Mouse (Mus musculus): ENCODE measurements around the gene Runx3.

Gene Runx3

DNA sequence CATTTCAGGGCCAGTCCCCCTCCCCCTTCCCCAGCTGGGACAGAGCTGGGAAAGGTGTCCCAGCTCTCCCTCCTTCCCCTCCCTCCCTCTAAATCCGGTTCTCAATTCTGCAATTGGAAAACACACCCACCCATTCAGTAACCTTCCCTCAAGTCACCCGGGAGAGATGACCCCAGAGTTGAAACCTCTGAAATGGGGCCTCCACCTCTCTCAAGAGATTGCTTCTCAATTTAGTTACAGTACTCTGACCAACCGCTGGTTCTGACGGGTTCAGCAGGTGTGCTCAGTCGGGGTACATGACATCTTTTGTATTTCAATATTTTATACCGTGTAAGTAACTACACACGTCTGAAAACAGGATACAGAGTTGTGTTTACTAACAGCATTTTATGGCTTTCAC is 28.2 kb downstream of the Runx3 start:
- no peak for DNase-seq (ENCODE audit: extremely low read depth, low read depth, low spot score)

DNA sequence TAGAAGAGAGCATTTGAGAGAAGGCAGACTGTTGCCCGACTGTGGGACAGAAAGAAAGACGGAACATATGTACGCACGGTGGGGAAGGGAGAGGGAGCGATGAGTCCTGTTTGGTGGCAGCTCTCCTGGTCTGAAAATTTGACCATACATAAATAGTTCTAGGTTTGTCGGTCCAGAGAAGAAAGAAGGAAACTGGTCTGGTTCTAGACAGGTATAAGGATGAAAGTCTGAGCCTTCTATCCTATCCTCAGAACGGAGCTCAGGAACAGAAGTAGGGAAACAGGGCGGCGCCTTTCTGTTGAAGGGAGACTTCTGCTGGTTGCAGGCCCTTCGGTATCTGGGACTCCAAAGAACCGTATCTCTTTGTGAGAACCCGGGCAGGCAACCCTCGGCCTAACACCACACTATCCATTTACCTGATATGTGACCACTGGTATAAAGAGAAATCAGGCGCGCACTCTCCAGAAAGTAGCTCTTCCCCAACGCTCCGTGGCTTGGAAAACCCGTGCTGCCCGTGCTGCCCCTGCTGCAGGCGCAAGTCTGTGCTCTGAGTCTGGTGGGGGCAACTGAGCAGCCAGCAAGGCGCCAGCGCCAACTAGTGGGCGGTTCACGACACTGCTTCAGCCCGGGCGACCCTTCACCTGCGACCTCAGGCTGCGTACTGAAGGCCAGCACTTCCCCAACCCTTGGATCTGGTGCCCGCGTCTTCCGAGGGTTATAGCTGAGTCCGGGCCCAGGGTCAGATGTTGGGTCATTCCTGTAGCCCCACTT is 29.8 kb downstream of the Runx3 start:
- DNase-seq (ENCODE audit: extremely low read depth, low read depth, low spot score) = no peak

DNA sequence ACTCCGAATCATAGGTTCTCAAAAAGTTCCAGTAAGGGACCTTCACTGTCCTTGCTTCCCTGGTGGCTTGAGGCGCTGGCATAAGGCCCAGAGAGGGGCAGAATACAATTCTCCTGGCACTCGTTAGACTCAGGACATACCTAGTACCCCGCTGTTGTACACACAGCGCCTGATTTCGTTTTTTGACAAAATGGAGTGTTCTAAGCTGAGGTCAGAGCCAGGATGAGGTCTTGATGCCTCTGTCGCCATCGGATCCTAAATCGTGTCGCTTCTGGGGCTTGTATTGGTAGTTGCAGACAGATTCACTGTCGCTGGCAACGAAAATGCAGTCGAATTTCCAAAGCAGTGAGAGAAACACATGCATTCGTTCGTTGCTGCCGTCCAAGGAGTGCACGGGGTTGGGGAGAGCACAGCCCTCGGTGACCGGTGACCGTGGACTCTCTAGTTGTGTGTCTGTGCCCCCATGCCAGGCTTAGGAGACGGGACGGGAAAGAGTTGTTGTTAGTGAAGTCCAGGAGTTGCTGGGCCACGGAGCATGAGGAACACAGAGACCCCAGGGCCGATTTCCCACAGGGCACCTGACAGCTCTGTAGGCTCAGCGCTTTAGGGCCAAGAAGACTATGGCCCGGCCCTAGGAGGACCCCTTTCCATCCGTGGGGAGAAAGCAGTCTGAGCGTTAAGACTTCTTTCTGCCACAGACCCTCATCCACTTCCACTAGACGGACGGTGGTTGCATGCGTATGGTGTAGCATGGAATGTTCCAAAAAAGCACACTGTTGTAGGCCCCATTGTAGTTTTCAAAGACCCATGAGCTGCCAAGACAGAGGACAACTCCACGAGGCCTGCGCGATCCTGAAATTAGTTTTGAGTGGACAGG is 30.9 kb downstream of the Runx3 start:
- DNase-seq (ENCODE audit: extremely low read depth, low read depth, low spot score) = no peak

- DNase-seq (ENCODE audit: extremely low read depth, low read depth, low spot score) = no peak
Measured at GRCm38 (mm10) chr4:135151988-135152594, 31.6 kb downstream of the Runx3 start.

DNA sequence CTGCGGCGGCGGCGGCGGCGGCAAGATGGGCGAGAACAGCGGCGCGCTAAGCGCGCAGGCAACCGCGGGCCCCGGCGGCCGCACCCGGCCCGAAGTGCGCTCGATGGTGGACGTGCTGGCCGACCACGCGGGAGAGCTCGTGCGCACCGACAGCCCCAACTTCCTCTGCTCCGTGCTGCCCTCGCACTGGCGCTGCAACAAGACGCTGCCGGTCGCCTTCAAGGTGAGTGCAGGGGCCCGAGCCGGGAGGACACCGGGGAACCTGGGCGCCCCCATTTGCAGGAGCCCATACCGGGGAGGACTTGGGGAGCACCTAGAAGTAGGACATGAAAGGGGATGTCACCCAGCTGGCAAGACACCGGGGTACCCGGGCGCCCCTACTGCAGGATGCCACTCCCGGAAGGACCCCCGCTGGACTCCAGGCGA is 32.4 kb downstream of the Runx3 start:
- DNase-seq (ENCODE audit: extremely low read depth, low read depth, low spot score) = no peak

DNA sequence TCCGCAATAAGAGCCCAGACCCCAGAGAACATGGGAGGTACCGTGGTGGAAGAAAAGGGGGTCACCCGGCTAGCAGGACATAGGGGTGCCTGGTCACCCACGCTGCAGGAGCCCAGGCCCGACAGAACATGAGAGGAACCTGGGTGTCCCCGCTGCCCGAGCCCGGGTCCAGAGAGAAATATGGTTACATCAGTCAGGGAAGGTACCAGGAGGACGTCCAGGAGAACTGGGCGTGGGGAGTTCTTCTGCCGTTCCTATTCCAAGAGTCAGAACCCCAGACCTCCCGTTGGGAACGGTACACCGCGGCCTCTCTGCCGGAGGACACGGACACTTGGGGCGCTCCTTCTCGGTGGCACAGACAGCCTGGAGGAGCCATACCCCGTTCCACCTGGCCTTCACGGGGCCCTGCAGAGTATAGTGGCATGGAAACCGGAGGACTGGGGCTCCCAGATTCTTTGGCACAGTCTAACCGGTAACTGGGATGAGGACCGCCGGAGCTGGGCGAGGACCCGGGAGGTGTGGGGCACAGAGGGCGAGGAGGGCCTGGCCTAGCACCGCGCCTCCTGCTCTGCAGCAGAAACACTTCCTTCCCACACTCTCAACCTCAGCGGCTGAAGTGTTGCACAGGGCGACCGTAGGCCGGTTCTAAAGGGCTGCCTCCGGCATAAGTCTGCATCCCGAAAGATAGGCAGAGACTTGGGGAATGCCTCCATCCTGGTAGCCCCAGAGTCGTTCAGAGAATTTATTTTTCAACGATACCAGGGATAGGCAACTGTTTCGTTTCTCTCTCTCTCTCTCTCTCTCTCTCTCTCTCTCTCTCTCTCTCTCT is 33.0 kb downstream of the Runx3 start:
- no peak for DNase-seq (ENCODE audit: extremely low read depth, low read depth, low spot score)

GRCm38 (mm10) chr4:135154089-135154949 is 33.9 kb downstream of the Runx3 start:
- no peak for DNase-seq (ENCODE audit: extremely low read depth, low read depth, low spot score)

DNA sequence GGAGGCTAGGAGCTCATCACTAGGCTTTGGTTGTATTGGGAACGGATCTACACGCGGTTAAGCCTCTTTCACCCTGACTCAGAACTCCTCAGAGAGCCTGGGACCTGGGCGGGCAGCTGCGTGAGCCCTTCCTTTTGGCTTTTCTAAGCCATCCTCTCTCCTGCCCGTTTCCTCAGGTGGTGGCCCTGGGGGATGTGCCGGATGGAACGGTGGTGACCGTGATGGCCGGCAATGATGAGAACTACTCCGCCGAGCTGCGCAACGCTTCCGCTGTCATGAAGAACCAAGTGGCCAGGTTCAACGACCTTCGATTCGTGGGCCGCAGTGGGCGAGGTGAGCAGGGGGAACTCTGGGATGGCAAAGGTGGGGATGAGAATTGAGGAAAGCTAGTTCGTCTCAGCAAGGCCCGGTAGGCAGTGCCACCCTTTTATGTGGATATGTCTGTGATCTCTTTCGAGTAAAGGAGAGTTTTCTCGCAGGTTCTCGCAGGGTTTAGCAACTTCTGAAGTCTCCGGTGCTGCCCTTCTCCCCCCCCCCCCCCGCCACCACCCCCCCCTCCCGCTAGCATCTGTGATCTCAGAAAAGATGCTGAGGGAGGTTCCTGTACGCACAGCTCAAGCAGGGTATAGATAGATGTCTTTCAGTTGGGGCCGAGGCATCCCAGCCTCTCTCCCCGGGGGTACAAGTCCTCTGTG is 34.8 kb downstream of the Runx3 start:
- no peak for DNase-seq (ENCODE audit: extremely low read depth, low read depth, low spot score)

- DNase-seq (ENCODE audit: extremely low read depth, low read depth, low spot score) = no peak
Measured at GRCm38 (mm10) chr4:135155805-135156469, 35.5 kb downstream of the Runx3 start.

DNA sequence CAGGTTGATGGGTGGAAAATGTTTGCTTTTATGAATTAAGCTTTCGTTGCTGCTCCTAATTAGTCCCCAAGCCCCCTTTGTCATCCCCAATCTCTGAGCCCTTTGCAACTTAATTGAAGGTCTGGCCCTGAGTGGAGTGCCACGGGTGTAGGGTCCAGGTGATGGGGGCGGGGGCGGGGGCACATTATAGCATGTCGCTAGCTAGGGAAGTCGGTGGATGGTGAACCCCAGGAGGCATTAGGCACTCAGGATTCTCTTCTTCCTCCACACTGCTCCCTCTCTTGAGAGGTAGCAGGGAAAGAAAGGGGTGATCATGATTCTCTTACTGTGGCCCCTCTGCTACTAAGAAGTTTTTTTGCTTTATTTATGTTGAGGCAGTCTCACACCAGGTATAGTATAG is 36.1 kb downstream of the Runx3 start:
- DNase-seq (ENCODE audit: extremely low read depth, low read depth, low spot score) = no peak

DNA sequence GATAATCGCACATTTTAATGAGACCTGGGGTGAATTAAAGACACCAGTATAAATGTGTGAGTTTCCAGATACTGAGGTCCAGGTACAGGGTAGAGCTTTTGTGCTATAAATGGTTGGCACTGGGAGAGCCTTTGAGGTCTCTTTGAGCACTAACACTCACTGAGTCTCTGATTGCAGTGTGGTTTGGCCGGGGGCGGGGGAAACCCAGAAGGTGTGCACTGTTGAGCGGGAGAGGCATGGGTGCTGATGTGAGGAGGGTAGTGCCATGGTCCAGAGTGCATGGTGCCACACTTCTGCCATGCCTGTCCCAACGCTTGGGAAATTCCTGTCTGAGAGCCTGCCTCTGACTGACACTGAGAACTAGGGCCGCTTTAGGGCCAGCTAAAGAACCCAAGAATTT is 36.9 kb downstream of the Runx3 start:
- no peak for DNase-seq (ENCODE audit: extremely low read depth, low read depth, low spot score)

DNA sequence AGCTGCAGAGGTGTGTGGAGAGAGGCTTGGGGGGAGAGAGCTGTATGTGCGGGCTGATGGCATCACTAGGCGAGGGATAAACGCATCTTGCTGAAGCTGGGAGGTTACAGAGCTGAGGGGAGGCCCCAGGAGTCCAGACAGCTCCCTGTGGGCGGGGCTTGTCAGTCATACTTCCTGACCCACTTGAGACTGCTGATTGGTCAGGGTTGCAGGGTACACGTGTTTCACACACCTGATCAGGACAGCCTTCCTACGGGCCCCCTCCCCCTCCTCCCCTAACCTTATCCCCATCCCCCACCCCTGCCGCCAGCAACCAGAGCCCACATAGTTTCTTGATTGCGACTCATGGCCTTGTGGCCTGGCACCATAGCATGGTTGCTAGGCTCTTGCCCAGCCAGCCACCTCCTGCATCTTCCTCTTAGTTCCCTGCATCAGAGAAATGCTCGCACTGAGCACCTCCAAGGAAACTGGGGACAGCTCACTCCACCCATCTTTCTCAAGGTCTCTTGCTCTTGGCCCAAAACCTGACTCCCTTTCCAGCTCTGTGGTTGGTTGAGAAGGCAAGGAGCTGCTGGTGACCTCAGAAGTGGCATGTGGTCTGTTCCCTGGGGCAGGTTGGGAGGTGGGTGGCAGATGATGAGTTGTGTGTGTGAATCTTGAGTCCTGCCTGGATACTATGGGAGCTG is 38.4 kb downstream of the Runx3 start:
- no peak for DNase-seq (ENCODE audit: extremely low read depth, low read depth, low spot score)

DNA sequence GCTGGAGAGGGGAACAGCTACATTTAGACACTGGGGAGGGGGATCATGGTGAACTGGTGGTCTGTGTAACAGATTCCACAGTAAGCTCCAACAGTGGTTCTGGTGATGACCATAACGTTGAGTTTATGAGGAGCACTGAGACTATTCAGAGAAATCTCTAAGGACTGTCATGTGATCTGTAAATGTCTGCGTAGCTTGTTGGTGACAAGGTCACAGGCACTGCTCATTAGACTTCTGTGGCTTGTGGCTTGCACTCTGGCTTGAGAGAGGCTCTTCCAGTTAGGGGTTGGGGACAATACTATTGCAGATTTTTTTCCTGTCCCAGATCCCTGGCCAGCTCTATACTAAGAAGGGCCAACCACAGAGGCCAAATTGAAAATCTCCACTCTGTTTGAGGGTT is 39.2 kb downstream of the Runx3 start:
- DNase-seq (ENCODE audit: extremely low read depth, low read depth, low spot score) = no peak

- no peak for DNase-seq (ENCODE audit: extremely low read depth, low read depth, low spot score)
Measured at GRCm38 (mm10) chr4:135160168-135160567, 39.7 kb downstream of the Runx3 start.

DNA sequence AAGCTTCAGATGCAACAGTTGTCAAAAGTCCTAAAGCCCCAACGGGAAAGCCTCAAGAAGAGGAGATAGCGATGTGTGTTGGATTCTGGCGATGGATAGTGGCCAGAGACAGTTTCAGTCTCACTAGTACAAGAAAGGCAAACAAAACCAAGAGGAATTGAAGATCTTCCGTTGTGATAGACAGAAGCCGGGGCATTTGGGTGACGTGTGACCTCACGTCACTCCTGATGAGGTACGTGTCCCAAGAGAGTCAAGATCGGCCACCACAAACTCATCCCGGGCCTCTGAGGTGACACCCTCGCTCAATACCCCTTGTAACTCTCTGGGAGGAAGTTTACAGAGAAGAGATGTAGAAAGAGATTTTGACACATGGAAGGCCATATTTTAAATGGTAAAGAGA is 41.0 kb downstream of the Runx3 start:
- no peak for DNase-seq (ENCODE audit: extremely low read depth, low read depth, low spot score)

GRCm38 (mm10) chr4:135165761-135166160 is 45.3 kb downstream of the Runx3 start:
- no peak for DNase-seq (ENCODE audit: extremely low read depth, low read depth, low spot score)

- no peak for DNase-seq (ENCODE audit: extremely low read depth, low read depth, low spot score)
Measured at GRCm38 (mm10) chr4:135166413-135167225, 46.2 kb downstream of the Runx3 start.
